Mouse (Mus musculus) MEL (cell line): Measurements from ENCODE around the gene Nol12.

Source experiments
- CHD2 ChIP-seq: IDR thresholded peaks from 2 replicates; pipeline ENCODE4 v1.6.1; 2011; ENCODE audit warnings: low read length, improper control_type of control experiment
- CTCF ChIP-seq, 3 experiments: IDR thresholded peaks in 2 of 3; conservative IDR thresholded peaks in 1 of 3; 2 replicates each; pipeline ENCODE4 v1.5.1; 2011 to 2012; ENCODE audit warnings: low read length in 3 of 3, low read depth in 2 of 3, mild to moderate bottlenecking in 2 of 3, improper control_type of control experiment in 1 of 3, inconsistent platforms in 1 of 3, mixed read lengths in 1 of 3, moderate library complexity in 1 of 3; ENCODE audit not compliant: control insufficient read depth in 1 of 3, insufficient read depth in 1 of 3, poor library complexity in 1 of 3, severe bottlenecking in 1 of 3
- E2F4 ChIP-seq: IDR thresholded peaks from 2 replicates; pipeline ENCODE4 v1.6.1; 2011; ENCODE audit warnings: low read depth, low read length, improper control_type of control experiment, borderline replicate concordance
- EP300 ChIP-seq, 2 experiments: IDR thresholded peaks; 2 replicates each; pipeline ENCODE4 v1.6.1; 2011; ENCODE audit warnings: improper control_type of control experiment in 2 of 2, low read length in 2 of 2, low read depth in 1 of 2, mild to moderate bottlenecking in 1 of 2
- GABPA ChIP-seq: IDR thresholded peaks from 2 replicates; pipeline ENCODE4 v1.6.1; 2012; ENCODE audit warnings: low read depth, mild to moderate bottlenecking, inconsistent platforms, low read length, improper control_type of control experiment, moderate library complexity
- KAT2A ChIP-seq: conservative IDR thresholded peaks from 2 replicates; pipeline ENCODE4 v1.6.1; 2012; ENCODE audit warnings: low read depth, low read length, improper control_type of control experiment, inconsistent platforms
- MYC ChIP-seq: IDR thresholded peaks from 2 replicates; pipeline ENCODE4 v1.6.1; 2011; ENCODE audit warnings: low read depth, mild to moderate bottlenecking, low read length, improper control_type of control experiment, moderate library complexity
- POLR2A ChIP-seq, 2 experiments: IDR thresholded peaks; 2 replicates each; pipeline ENCODE4 v1.6.1; 2011 to 2012; ENCODE audit warnings: low read length in 2 of 2, mild to moderate bottlenecking in 2 of 2, control low read depth in 1 of 2, improper control_type of control experiment in 1 of 2, low read depth in 1 of 2, moderate library complexity in 1 of 2; ENCODE audit not compliant: control insufficient read depth in 1 of 2, insufficient read depth in 1 of 2, poor library complexity in 1 of 2
- SMC3 ChIP-seq: IDR thresholded peaks from 2 replicates; pipeline ENCODE4 v1.6.1; 2011; ENCODE audit warnings: low read depth, low read length, improper control_type of control experiment
- TAL1 ChIP-seq: IDR thresholded peaks from 2 replicates; pipeline ENCODE4 v1.6.1; 2012; ENCODE audit warnings: mild to moderate bottlenecking, inconsistent platforms, low read length, moderate library complexity, mixed read lengths
- ZNF384 ChIP-seq: IDR thresholded peaks from 2 replicates; pipeline ENCODE4 v1.6.1; 2012; ENCODE audit warnings: low read depth, mild to moderate bottlenecking, inconsistent platforms, low read length, improper control_type of control experiment

DNA sequence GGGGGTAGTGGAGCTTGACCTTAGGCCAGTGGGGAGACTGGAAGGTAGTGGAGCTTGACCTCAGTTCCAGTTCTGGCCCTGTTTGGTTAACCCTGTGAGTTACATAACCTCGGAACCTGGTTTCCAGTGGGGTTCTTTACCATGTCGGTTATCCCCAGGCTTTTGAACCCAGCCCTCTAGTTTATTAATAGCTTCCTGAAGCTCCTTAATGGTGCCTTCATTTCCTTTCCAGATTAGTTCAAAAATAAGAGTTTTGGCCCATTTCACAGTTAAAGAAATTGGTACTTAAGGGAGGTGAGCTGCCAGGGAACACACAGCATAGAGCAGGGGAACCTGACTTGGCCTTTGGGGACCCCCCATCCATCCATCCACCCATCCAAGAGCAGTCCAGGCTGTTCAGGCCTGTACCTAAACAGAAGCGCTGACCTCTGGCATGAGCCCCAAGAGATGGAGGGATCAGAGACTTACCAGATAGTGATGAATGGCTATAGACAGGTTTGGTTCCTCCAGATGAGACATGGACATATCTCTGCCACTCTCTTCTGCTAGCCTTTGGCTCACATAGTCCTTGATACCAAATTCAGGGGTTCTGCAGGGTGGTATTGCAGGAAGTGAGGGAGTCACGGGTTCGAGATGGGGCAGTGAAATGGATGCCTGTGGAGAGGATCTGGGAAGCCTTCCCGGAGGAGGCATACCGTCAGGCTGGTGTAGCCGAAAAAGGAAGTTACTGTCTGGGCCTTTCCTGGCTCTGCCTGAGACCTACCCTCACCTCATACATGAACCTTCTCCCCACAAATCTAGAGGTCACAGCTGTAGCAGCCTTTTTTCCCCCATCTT lies 19.7 kb upstream of the Nol12 start:
- TF ChIP-seq EP300 (IDR thresholded peaks at IDR 0.05; ENCODE audit: low read depth in 1 of 2, low read length in 2 of 2) (no peak), E2F4 (no peak), CTCF (IDR thresholded peaks at IDR 0.05 in 2 of 3, conservative IDR thresholded peaks at IDR 0.05 in 1 of 3; ENCODE audit: control insufficient read depth in 1 of 3, insufficient read depth in 1 of 3, low read depth in 2 of 3, low read length in 3 of 3, poor library complexity in 1 of 3, severe bottlenecking in 1 of 3) (no peak), MYC (no peak), CHD2 (no peak), SMC3 (no peak), GABPA (no peak), POLR2A (IDR thresholded peaks at IDR 0.05; ENCODE audit: control insufficient read depth in 1 of 2, insufficient read depth in 1 of 2, low read depth in 1 of 2, low read length in 2 of 2, poor library complexity in 1 of 2) (no peak), KAT2A (no peak), TAL1 (no peak), ZNF384 (no peak)
